Mouse (Mus musculus): ENCODE results near the gene Otogl.
A peak's percentile ranks its signal among the peaks of the same experiment; 100 is the strongest.

Gene Otogl

GRCm38 (mm10) chr10:107906453-107906852 is 5.5 kb downstream of the Otogl start:
- no peak for DNase-seq (ENCODE audit: low read depth)

GRCm38 (mm10) chr10:107905274-107906034 is 6.5 kb downstream of the Otogl start:
- DNase-seq (ENCODE audit: low read depth): peak; percentile 56

DNA sequence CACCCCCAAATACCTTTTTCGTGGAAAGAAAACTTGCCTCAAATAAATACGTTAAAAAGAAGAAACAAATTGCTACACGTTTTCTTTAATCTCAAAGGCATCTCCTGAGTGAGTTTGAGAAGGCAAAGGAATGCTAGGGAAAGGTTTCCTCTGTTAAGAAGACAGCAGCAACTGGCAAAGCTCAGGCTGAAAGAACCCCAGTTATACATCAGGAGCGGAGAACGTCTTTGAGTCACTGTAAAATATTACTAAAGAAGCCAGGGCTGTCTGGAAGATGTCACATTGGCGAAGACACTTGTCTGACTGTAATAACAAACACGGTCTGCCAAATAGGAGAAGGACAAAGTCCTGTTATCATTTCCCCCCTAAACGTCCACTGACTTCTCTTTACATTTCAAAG is 10.0 kb downstream of the Otogl start:
- no peak for DNase-seq (ENCODE audit: low read depth)

GRCm38 (mm10) chr10:107901204-107901879 is 10.6 kb downstream of the Otogl start:
- DNase-seq (ENCODE audit: low read depth): no peak

DNA sequence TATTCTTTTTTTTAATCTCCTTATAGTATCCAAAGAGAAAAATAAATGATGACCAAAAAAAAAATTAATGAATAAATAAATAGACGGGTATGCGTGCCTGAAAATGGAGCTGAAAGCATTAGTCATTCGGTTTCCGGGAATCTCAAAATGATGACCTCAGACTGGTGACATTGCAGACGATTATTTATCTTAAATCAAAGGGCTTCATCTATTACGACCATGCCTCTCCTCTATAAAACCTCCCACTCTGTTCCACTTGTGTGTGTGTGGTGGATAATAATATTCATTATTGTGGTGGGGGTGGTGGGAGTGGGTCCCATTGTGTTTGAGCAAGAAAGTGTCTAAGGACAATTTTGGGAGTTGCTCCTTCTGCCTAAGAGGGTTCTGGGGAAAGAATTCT is 12.0 kb downstream of the Otogl start:
- no peak for DNase-seq (ENCODE audit: low read depth)

GRCm38 (mm10) chr10:107896158-107896557 is 15.8 kb downstream of the Otogl start:
- DNase-seq (ENCODE audit: low read depth): no peak

GRCm38 (mm10) chr10:107894663-107895581 is 17.0 kb downstream of the Otogl start:
- DNase-seq (ENCODE audit: low read depth): no peak

DNA sequence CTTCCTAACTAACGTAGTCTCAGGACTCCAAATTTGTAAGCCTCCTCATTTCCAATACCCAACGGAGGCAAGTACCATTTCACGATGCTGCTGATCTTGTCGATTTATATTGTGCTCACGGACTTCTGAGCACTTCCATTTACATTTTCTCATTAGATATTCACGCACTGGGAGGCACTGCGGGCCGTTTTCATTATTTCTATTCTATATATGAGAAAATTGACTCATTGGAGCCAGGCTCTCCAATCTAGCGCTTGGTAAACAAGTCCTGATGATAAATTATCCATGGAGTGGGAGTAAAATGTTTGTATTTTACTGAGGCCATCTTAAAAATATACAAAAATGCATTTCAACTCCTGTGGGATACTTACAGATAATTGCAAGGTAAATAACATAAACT is 21.5 kb downstream of the Otogl start:
- DNase-seq (ENCODE audit: low read depth): no peak

DNA sequence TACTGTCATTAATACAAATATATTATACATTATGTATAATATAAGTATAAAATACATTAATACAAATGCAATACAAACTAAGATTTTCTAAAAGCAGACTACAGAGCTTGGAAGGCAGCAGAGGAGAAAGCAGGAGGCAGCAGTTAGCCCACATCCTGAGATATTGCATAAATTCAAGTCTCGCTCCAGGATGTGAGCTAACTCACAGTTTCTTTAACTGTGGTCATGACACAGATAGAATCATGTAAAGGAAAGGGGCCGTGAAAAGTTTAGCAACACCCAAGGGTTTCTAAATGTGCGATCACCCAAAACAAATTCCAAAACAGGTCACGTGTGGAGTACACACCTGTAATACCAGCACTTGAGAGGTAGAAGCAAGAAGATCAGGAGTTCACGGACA is 39.4 kb downstream of the Otogl start:
- no peak for DNase-seq (ENCODE audit: low read depth)

GRCm38 (mm10) chr10:107872109-107872508 is 39.8 kb downstream of the Otogl start:
- no peak for DNase-seq (ENCODE audit: low read depth)

GRCm38 (mm10) chr10:107870540-107870939 is 41.4 kb downstream of the Otogl start:
- no peak for DNase-seq (ENCODE audit: low read depth)

DNA sequence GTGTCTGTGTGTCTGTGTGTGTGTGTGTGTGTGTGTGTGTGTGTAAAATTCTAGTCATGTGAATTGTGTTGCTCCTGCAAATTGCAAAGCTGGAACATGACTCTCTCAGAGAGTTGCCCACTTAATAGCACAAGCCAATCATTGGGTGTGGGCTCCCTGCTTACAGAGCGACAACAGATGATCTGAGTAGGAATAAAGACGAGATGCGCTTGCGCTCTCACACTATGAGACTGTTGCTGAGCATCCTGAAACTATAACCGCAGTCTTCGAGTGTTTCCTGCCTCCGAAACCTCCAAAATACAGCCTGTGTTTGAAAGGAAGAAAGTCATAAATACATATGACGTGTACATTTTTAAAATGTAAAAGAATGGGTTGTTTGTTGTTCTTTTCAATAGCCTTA is 43.0 kb downstream of the Otogl start:
- no peak for DNase-seq (ENCODE audit: low read depth)

- DNase-seq (ENCODE audit: low read depth): no peak
Observed at GRCm38 (mm10) chr10:107867414-107867813, 44.5 kb downstream of the Otogl start.

- no peak for DNase-seq (ENCODE audit: low read depth)
Observed at GRCm38 (mm10) chr10:107860235-107860917, 51.6 kb downstream of the Otogl start.

GRCm38 (mm10) chr10:107859220-107859619 is 52.7 kb downstream of the Otogl start:
- DNase-seq (ENCODE audit: low read depth): no peak

DNA sequence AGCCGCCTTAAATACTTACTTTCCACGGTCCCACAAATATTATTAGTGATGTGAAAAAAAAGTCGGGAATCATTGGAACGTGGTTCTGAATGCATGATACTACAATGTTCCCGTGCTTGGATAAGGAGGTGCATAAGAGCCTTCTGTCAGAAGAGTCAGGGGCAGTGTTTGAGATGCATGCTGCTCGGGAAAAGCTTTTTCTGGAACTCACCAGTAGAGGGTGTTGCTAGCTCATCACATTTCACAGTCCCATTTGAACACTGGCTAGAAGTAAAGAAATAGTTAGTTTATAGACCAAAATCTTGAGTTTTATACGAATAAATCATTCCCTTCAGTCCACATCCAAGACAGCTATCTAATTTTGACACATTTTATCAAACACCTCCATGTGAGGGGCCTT is 53.2 kb downstream of the Otogl start:
- DNase-seq (ENCODE audit: low read depth): peak; percentile 31

- no peak for DNase-seq (ENCODE audit: low read depth)
Observed at GRCm38 (mm10) chr10:107844906-107845305, 67.0 kb downstream of the Otogl start.

DNA sequence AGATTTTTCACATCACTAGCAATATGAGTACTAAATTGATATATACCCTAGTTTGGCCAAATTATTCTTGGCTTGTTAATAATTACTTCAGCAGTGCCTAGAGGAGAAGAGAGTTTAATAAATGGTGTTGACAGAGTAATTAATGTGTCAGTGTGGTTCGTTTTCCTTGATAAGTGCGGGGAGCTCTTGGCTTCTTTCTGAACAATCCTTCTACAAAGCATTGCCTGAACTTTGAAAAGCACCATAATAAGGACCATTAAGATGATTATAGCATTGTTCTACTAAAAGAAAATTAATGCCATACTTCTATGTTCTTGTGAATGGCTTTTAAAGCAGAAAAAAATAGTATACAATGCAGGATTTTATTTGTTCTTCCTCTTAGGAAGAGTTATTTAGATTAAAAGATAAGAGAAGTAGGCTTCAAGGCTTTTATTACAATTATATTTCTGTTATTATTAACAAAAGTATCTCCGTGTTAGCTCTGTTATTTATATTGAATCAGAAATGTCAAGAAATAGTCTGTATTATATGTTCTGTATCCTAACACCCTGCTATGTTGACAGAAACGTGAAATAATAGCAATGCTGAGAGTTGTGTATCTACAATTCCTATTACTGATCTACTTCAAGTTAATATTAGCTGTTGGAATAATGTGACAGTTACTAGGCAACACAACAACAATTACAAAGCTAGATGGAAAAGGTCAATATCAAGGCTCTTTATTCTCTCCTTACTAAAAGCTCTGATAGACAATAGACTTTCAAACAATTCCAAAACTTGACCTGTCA is 77.3 kb downstream of the Otogl start:
- no peak for DNase-seq (ENCODE audit: low read depth)

DNA sequence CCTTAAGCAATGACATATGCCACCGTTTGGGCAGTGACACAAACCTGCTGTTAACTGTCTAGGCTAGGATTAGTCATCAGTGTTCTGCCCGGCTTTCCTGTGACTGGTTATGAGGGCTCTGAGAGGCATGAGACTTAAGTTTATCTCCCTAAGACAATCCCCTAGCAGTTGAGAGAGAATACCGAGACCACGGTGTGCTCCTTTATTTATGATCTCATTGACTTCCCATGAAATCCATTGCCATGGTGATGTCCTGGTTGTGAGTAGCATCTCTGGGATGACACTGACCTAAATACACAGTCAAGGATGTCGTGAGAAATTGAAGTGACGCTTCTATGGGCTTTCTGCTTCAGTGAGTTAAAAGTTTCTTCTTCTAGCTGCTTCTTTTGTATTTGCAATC is 82.8 kb downstream of the Otogl start:
- DNase-seq (ENCODE audit: low read depth): no peak

GRCm38 (mm10) chr10:107813814-107814483 is 98.0 kb downstream of the Otogl start:
- no peak for DNase-seq (ENCODE audit: low read depth)

Measured in fibroblast of lung, adult 2 months (primary cell).